Mouse (Mus musculus): ENCODE data around the gene Snd1.

DNA sequence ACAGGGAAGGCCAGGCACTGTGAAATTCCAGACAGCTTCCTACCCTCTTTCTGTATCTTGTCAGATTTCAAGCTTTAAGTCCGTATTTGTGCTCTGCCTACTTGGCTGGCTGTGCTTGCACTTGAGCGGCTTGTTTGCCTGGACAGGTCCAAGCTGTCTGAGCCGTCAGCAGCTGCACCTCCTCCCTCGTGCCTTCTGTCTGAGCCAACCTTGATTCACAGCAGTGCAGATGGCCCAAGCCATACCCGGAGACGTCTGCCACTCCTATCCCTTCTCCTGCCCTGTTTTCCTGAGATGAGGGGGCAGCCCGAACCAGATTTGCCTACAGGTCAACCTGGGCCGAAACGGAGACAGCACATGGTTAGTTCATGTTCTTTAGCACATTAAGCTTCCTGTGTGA lies 342.1 kb downstream of the Snd1 start:
- no peak for TF ChIP-seq CTCF (IDR thresholded peaks at IDR 0.05; ENCODE audit: low read depth, low read length)
- no peak for TF ChIP-seq GATA1 (IDR thresholded peaks at IDR 0.05; ENCODE audit: borderline replicate concordance, low read length)

All from G1E (cell line).